Mouse (Mus musculus) frontal cortex, postnatal 14 days (tissue): ENCODE data around the gene Hdhd5.

Experiments
- DNase-seq, 2 experiments: peaks; one replicate each; pipeline ENCODE4 v3.0.0; 2022; ENCODE audit warnings: low spot score in 2 of 2

Hdhd5 gene

DNA sequence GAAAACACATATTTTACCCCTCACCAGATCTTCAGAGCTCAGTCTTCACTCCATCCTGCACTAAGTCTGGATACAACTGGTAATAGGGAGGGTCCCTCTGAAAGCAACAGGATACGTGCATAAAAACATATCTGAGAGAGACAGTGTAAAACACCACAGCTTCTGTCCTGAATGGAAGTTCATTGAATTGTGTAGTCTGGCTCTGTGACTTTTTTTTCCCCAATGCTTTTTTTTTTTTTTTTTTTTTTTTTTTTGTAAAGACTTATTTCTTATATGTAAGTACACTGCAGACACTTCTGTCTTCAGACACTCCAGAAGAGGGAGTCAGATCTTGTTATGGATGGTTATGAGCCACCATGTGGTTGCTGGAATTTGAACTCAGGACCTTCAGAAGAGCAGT, 1.5 kb upstream of the Hdhd5 start:
- DNase-seq = no peak

GRCm38 (mm10) chr6:120529123-120529522, 2.0 kb downstream of the Hdhd5 start:
- DNase-seq = no peak

GRCm38 (mm10) chr6:120524796-120525195, 6.3 kb downstream of the Hdhd5 start:
- no peak for DNase-seq

GRCm38 (mm10) chr6:120519647-120520046, 11.5 kb downstream of the Hdhd5 start:
- no peak for DNase-seq

GRCm38 (mm10) chr6:120517311-120517710, 13.8 kb downstream of the Hdhd5 start:
- DNase-seq = no peak

GRCm38 (mm10) chr6:120516879-120517278, 14.2 kb downstream of the Hdhd5 start:
- no peak for DNase-seq

- DNase-seq = no peak
Observed at GRCm38 (mm10) chr6:120516422-120516821, 14.7 kb downstream of the Hdhd5 start.

GRCm38 (mm10) chr6:120511212-120511611, 19.9 kb downstream of the Hdhd5 start:
- no peak for DNase-seq

DNA sequence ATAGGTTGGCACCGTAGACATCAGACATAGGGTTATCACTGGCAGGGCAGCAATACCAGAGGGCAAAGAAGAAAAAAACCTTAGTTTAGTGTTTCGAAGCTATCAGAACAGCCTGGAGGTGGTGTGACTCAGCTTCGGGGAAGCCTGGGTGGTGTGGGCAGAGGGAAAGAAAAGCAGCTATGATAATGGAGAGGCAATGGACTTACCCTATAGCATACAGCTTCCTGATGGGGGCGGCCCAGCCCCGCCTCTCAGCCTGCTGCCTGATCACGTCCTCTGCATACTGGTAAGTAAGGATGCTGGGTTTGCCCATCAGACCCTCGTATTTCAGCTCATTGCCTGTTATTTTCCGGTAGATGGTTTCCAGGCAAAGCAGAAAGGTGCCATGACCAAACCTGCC, 20.7 kb downstream of the Hdhd5 start:
- DNase-seq = no peak

DNA sequence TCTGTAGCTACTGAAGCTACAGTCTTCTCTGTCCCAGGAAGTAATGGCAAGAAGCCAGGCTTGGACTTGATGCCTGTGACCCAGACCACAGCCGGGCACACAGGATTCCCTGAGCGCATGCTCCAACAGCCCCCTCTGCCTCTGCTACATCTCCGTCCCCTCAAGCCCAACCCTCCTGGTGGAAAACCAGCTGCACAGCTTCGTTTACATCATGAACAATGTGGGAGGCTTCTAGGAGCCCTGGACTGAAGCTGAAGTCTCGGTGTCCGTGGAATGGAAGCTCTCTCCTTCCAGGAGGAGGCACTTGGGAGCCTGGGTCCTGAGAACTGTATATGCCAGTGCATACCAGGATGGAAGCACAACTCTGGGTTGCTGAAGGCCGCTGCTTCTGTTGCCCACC, 21.1 kb downstream of the Hdhd5 start:
- DNase-seq = no peak

GRCm38 (mm10) chr6:120508645-120509044, 22.5 kb downstream of the Hdhd5 start:
- DNase-seq = no peak

GRCm38 (mm10) chr6:120505531-120505930, 25.6 kb downstream of the Hdhd5 start:
- DNase-seq = no peak

- no peak for DNase-seq
Observed at GRCm38 (mm10) chr6:120504051-120504450, 27.1 kb downstream of the Hdhd5 start.

- DNase-seq = no peak
Observed at GRCm38 (mm10) chr6:120496544-120496943, 34.6 kb downstream of the Hdhd5 start.

GRCm38 (mm10) chr6:120493374-120494181, 37.5 kb downstream of the Hdhd5 start, which contains the start of gene Tmem121b:
TSS of gene Tmem121b (minus strand) at chr6:120493807.
- DNase-seq = peak; percentile 85 to 86

- no peak for DNase-seq
Observed at GRCm38 (mm10) chr6:120492499-120493373, 38.4 kb downstream of the Hdhd5 start.

DNA sequence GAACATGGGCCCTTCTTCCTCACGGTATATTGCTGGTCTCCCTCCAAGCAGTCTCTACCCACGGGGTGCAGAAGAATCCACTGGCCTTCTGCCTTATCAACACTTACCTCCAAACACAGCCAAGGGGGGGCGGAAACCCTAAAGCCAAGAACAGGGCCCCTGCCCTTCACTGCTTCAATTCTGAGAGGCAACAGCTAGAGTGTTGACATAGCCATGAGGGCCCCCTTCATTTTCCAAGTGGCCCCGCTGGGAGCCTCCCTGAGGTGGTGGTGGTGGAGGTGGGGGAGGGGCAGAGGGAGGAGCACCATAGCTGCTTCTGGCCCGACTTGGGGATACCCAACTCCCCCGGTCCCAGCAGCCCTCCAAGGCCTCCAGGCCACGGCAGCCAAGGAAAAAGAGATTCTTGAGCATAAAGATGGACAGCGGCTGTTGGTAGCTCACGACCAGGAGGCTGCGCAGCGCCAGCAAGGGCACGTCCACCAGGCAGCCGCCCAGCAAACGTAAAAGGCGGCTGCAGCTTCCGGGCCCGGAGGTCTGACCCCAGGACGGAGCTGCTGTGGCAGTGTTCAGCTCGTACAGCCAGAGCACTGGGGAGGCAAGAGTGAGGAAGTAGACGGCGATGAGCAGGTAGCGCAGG, 39.1 kb downstream of the Hdhd5 start:
- no peak for DNase-seq

- DNase-seq = no peak
Observed at GRCm38 (mm10) chr6:120491064-120491463, 40.1 kb downstream of the Hdhd5 start.

DNA sequence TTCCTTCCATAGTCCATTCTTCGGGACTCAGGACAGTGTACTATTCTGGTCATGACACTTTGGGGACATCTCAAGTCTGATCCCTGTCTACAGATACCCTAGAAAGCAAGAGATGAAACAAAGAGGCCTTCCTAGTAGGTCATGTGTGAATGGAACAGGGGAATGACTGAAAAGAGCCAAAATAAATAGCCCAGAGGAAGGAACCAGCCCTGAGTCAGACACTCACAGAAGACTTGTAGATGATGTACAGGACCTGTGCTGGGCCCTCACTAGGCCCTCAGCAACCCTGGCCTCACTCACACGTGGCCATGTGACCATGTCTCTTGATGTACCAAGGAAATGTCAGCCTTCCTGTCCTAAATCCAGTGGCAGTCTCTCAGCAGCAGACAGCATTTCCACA, 41.7 kb downstream of the Hdhd5 start:
- DNase-seq = no peak

DNA sequence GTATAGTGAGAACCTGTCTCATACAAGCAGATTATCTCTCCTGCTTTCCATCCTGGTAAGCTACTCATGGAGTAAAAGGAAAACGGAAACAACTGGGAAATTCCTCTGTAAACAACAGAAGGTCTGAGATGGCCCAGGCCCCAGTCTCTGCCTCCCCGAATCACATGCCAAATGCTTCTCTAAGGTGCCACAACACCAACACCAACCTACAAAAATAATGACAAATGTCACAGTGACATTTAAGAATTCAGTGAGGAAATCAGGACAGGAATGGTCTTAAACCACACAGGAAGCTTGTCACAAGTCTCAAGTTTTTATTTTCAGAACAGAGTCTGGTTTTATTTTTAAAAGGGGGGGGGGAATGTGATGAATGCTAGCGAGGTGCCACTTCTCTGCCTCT, 42.5 kb downstream of the Hdhd5 start:
- DNase-seq = no peak

DNA sequence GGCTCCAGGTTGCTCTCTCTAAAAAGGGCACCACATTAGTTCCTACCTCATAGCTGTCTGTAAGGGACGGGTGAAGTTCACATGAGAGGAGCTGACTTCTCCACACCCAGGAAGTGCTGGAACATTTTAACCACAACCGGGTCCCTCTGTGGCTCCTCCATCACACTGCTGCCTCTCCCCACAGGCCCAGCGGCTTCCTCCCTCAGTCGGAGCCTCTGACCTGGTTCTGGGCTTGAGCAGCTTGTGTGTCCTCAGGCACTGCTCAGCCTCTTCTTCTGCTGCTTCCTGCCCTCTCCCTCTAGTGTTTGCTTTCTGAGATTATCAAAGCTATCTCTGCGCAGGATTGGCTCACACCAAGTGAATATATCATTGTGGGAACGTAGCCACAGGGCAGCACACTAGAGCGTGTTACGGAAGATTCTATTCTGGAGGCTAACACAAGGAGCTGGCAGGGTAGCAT, 45.0 kb downstream of the Hdhd5 start:
- no peak for DNase-seq

- no peak for DNase-seq
Observed at GRCm38 (mm10) chr6:120485038-120485437, 46.1 kb downstream of the Hdhd5 start.
